Mouse (Mus musculus): Measurements from ENCODE around the gene Snrpe. TPM values are rescaled to one million over a fixed set of nuclear protein-coding genes. Genes with fewer than 3 reads are reported as not detected.

The Snrpe gene
- total and polyA plus RNA-seq, 3 experiments = 279 to 597 TPM; not detected in 1

DNA sequence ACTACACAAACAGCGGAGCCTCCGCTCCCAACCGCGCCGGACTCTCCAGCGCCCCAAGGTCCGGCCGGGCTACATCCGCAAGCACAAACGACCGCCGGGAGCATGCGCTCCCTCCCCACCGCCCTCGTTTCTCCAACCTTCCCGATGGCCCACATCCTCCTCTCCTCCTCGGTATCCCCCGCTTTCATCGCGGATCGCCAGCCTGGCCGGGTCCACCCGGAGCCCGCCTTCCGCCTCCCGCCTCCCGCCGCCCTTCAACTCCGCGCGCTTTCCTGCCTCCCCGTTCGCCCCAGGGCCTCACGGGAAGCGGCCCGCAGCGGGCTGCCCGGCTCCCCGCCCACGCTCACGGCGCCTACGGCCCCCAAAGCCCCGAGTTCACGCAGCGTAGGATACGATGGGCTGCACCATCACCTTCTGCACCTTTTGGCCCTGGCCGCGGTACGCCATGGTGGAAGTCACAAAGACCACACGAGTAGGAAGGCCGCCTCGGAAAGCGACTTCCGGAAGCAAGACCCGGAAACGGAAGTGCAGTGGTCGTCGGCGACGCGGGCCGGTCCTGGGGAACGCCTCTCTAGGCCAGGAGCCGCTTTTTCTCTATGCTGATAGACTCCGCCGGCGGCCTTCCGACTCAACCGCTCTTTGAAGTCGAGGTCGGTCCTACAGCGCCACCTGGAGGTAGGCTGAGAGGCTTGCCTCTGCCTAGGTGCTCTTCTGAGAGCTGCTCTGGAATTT is at the start of gene Snrpe (continued):
- TF ChIP-seq CTCF (IDR thresholded peaks at IDR 0.05 in 2 of 3, conservative IDR thresholded peaks at IDR 0.05 in 1 of 3; ENCODE audit: control insufficient read depth in 1 of 3, insufficient read depth in 1 of 3, low read depth in 2 of 3, low read length in 3 of 3, poor library complexity in 1 of 3, severe bottlenecking in 1 of 3) = peak; percentile 88 to 98 (median 92)
- peak; percentile 97 for TF ChIP-seq SIN3A (IDR thresholded peaks at IDR 0.05; ENCODE audit: low read length)
- peak; percentile 58; the same call in 1 of the 2 replicates for TF ChIP-seq MAZ (IDR thresholded peaks at IDR 0.05; ENCODE audit: low read depth, low read length)
- TF ChIP-seq KAT2A (conservative IDR thresholded peaks at IDR 0.05; ENCODE audit: low read depth, low read length) = peak; percentile 92

DNA sequence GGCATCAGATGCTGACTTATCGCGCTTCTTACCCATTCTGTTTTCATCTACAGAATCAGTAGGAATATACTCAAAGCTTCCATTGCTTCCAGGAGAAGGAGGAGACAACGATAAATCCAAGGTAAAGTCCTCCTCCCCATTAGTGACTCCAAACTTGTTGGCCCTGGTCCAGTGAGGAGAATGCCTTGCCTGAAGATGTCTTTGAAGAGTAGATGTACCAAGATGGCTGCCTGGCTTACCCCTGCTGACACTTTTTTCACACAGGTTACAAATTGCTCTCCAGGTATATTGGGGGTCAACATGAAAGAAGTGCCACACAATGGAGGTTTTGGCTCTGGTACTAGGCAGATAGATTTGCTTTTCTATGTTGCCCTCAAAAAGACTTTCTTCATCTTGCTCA is 48.8 kb upstream of the Snrpe start:
- no peak overlapping the region for H3K9ac ChIP-seq (ENCODE audit: control insufficient read depth, low read depth, low read length, poor library complexity, severe bottlenecking)
- no peak overlapping the region for H3K27ac ChIP-seq (ENCODE audit: control insufficient read depth, low read depth, low read length)
- peaks cover 8 to 38% of the 10 kb centered on the region in 2 experiments for H3K36me3 ChIP-seq (ENCODE audit: control insufficient read depth in 1 of 2, insufficient read depth in 2 of 2, low read length in 2 of 2)
- H3K4me1 ChIP-seq (ENCODE audit: control insufficient read depth in 1 of 2, insufficient read depth in 2 of 2, low read length in 2 of 2) = peaks cover 3 to 24% of the 10 kb centered on the region in 2 experiments
- no peak for DNase-seq (ENCODE audit: low read depth, low spot score)
- peaks cover 51% of the 10 kb centered on the region for H3K79me2 ChIP-seq (ENCODE audit: control insufficient read depth, insufficient read depth, low read length, poor library complexity)
- no peak overlapping the region for H3K4me3 ChIP-seq (ENCODE audit: control insufficient read depth in 1 of 2, insufficient read depth in 1 of 2, low read depth in 2 of 2, low read length in 2 of 2)
- TF ChIP-seq RAD21 (IDR thresholded peaks at IDR 0.05; ENCODE audit: low read depth, low read length) (no peak), ZC3H11A (IDR thresholded peaks at IDR 0.05; ENCODE audit: low read depth, low read length) (no peak), USF2 (IDR thresholded peaks at IDR 0.05; ENCODE audit: borderline replicate concordance in 1 of 2, insufficient read depth in 1 of 2, low read depth in 1 of 2, low read length in 2 of 2) (no peak), ETS1 (IDR thresholded peaks at IDR 0.05; ENCODE audit: low read depth, low read length) (no peak), MAFK (IDR thresholded peaks at IDR 0.05; ENCODE audit: borderline replicate concordance, low read depth, low read length) (no peak), POLR2A (IDR thresholded peaks at IDR 0.05; ENCODE audit: control insufficient read depth in 1 of 2, insufficient read depth in 1 of 2, low read depth in 1 of 2, low read length in 2 of 2, poor library complexity in 1 of 2) (no peak), MEF2A (IDR thresholded peaks at IDR 0.05; ENCODE audit: extremely low read depth, insufficient replicate concordance, low read depth, low read length, poor library complexity, severe bottlenecking) (no peak), HCFC1 (IDR thresholded peaks at IDR 0.05; ENCODE audit: low read depth, low read length) (no peak), KAT2A (conservative IDR thresholded peaks at IDR 0.05; ENCODE audit: low read depth, low read length) (no peak), ZKSCAN1 (IDR thresholded peaks at IDR 0.05; ENCODE audit: low read depth, low read length) (no peak), BHLHE40 (IDR thresholded peaks at IDR 0.05; ENCODE audit: borderline replicate concordance, low read depth, low read length) (no peak), GATA1 (IDR thresholded peaks at IDR 0.05; ENCODE audit: low read depth, low read length) (no peak), ZMIZ1 (IDR thresholded peaks at IDR 0.05; ENCODE audit: low read depth, low read length) (no peak), MAZ (IDR thresholded peaks at IDR 0.05; ENCODE audit: low read depth, low read length) (no peak), POLR2AphosphoS2 (IDR thresholded peaks at IDR 0.05; ENCODE audit: low read length) (no peak), EP300 (IDR thresholded peaks at IDR 0.05; ENCODE audit: low read depth in 1 of 2, low read length in 2 of 2) (no peak)
- H3K27me3 ChIP-seq (ENCODE audit: control insufficient read depth in 1 of 2, insufficient read depth in 2 of 2, low read length in 2 of 2) = no peaks in the 10 kb centered on the region
- no peaks in the 10 kb centered on the region for H3K9me3 ChIP-seq (replicated peaks; ENCODE audit: insufficient read depth, low read length)
